Mouse (Mus musculus): ENCODE data around the gene Scn2a. TPM values are rescaled to one million over a fixed set of nuclear protein-coding genes. Genes with fewer than 3 reads are reported as not detected.

Scn2a gene
- polyA plus RNA-seq, 1 experiment from 2014 or later: 3.6 TPM

- ATAC-seq (ENCODE audit: low FRiP score, low TSS enrichment): no peak
- WGBS: 58% methylated on average over 3 of the region's 3 CpGs
These were observed 64.6 kb downstream of the Scn2a start for GRCm38 (mm10) chr2:65685151-65685550.

GRCm38 (mm10) chr2:65690456-65691184 lies 70.0 kb downstream of the Scn2a start:
- Histone ChIP-seq H3K9me3 (ENCODE audit: control insufficient read depth, low read length) (no peaks in the 10 kb centered on the region), H3K36me3 (ENCODE audit: control insufficient read depth, insufficient read depth, low read length) (no peaks in the 10 kb centered on the region), H3K27me3 (ENCODE audit: control insufficient read depth, insufficient read depth, low read length) (no peaks in the 10 kb centered on the region), H3K4me2 (replicated peaks; ENCODE audit: low read depth, low read length) (no peak overlapping the region), H3K27ac (ENCODE audit: low read depth, low read length) (no peak overlapping the region), H3K9ac (ENCODE audit: low read depth, low read length) (no peak overlapping the region), H3K4me1 (ENCODE audit: control insufficient read depth, insufficient read depth, low read length) (no peaks in the 10 kb centered on the region), H3K4me3 (ENCODE audit: low read length) (no peak overlapping the region)
- ATAC-seq (ENCODE audit: low FRiP score, low TSS enrichment): no peak
- 91% methylated on average over 6 of the region's 6 CpGs for WGBS

More at GRCm38 (mm10) chr2:65685151-65685550, 64.6 kb downstream of the Scn2a start:
- Histone ChIP-seq H3K4me3 (ENCODE audit: low read length) (no peak overlapping the region), H3K27ac (ENCODE audit: low read depth, low read length) (no peak overlapping the region), H3K27me3 (ENCODE audit: control insufficient read depth, insufficient read depth, low read length) (no peaks in the 10 kb centered on the region), H3K4me2 (replicated peaks; ENCODE audit: low read depth, low read length) (no peak overlapping the region), H3K9me3 (ENCODE audit: control insufficient read depth, low read length) (no peaks in the 10 kb centered on the region), H3K9ac (ENCODE audit: low read depth, low read length) (no peak overlapping the region), H3K36me3 (ENCODE audit: control insufficient read depth, insufficient read depth, low read length) (no peaks in the 10 kb centered on the region), H3K4me1 (ENCODE audit: control insufficient read depth, insufficient read depth, low read length) (no peaks in the 10 kb centered on the region)

- ATAC-seq (ENCODE audit: low FRiP score, low TSS enrichment): no peak
- Histone ChIP-seq H3K4me1 (ENCODE audit: control insufficient read depth, insufficient read depth, low read length) (no peaks in the 10 kb centered on the region), H3K27me3 (ENCODE audit: control insufficient read depth, insufficient read depth, low read length) (no peaks in the 10 kb centered on the region), H3K9ac (ENCODE audit: low read depth, low read length) (no peak overlapping the region), H3K27ac (ENCODE audit: low read depth, low read length) (no peak overlapping the region), H3K9me3 (ENCODE audit: control insufficient read depth, low read length) (no peaks in the 10 kb centered on the region), H3K4me2 (replicated peaks; ENCODE audit: low read depth, low read length) (no peak overlapping the region), H3K4me3 (ENCODE audit: low read length) (no peak overlapping the region), H3K36me3 (ENCODE audit: control insufficient read depth, insufficient read depth, low read length) (no peaks in the 10 kb centered on the region)
- 83% methylated on average over 3 of the region's 3 CpGs for WGBS
These were observed 73.9 kb downstream of the Scn2a start for GRCm38 (mm10) chr2:65694485-65694884.

GRCm38 (mm10) chr2:65695061-65695460 lies 74.5 kb downstream of the Scn2a start:
- Histone ChIP-seq H3K9me3 (ENCODE audit: control insufficient read depth, low read length) (no peaks in the 10 kb centered on the region), H3K4me1 (ENCODE audit: control insufficient read depth, insufficient read depth, low read length) (no peaks in the 10 kb centered on the region), H3K9ac (ENCODE audit: low read depth, low read length) (no peak overlapping the region), H3K27me3 (ENCODE audit: control insufficient read depth, insufficient read depth, low read length) (no peaks in the 10 kb centered on the region), H3K27ac (ENCODE audit: low read depth, low read length) (no peak overlapping the region), H3K4me3 (ENCODE audit: low read length) (no peak overlapping the region), H3K36me3 (ENCODE audit: control insufficient read depth, insufficient read depth, low read length) (no peaks in the 10 kb centered on the region), H3K4me2 (replicated peaks; ENCODE audit: low read depth, low read length) (no peak overlapping the region)
- 82% methylated on average over 7 of the region's 7 CpGs for WGBS
- no peak for ATAC-seq (ENCODE audit: low FRiP score, low TSS enrichment)

- ATAC-seq (ENCODE audit: low FRiP score, low TSS enrichment): no peak
- Histone ChIP-seq H3K27ac (ENCODE audit: low read depth, low read length) (no peak overlapping the region), H3K4me3 (ENCODE audit: low read length) (no peak overlapping the region), H3K36me3 (ENCODE audit: control insufficient read depth, insufficient read depth, low read length) (no peaks in the 10 kb centered on the region), H3K9me3 (ENCODE audit: control insufficient read depth, low read length) (no peaks in the 10 kb centered on the region), H3K4me2 (replicated peaks; ENCODE audit: low read depth, low read length) (no peak overlapping the region), H3K27me3 (ENCODE audit: control insufficient read depth, insufficient read depth, low read length) (no peaks in the 10 kb centered on the region), H3K9ac (ENCODE audit: low read depth, low read length) (no peak overlapping the region), H3K4me1 (ENCODE audit: control insufficient read depth, insufficient read depth, low read length) (no peaks in the 10 kb centered on the region)
- 95% methylated on average over 1 of the region's 1 CpGs for WGBS
These were observed 79.7 kb downstream of the Scn2a start for GRCm38 (mm10) chr2:65700246-65700645.

- Histone ChIP-seq H3K9ac (ENCODE audit: low read depth, low read length) (no peak overlapping the region), H3K27me3 (ENCODE audit: control insufficient read depth, insufficient read depth, low read length) (no peaks in the 10 kb centered on the region), H3K27ac (ENCODE audit: low read depth, low read length) (no peak overlapping the region), H3K36me3 (ENCODE audit: control insufficient read depth, insufficient read depth, low read length) (no peaks in the 10 kb centered on the region), H3K4me1 (ENCODE audit: control insufficient read depth, insufficient read depth, low read length) (no peaks in the 10 kb centered on the region), H3K4me2 (replicated peaks; ENCODE audit: low read depth, low read length) (no peak overlapping the region), H3K4me3 (ENCODE audit: low read length) (no peak overlapping the region), H3K9me3 (ENCODE audit: control insufficient read depth, low read length) (no peaks in the 10 kb centered on the region)
- 92% methylated on average over 3 of the region's 3 CpGs for WGBS
- ATAC-seq (ENCODE audit: low FRiP score, low TSS enrichment): no peak
These were observed 80.6 kb downstream of the Scn2a start for GRCm38 (mm10) chr2:65701175-65701574.

GRCm38 (mm10) chr2:65722219-65722800 lies 101.7 kb downstream of the Scn2a start:
- 87% methylated on average over 6 of the region's 6 CpGs for WGBS
- H3K36me3 ChIP-seq (ENCODE audit: control insufficient read depth, insufficient read depth, low read length): no peaks in the 10 kb centered on the region
- ATAC-seq (ENCODE audit: low FRiP score, low TSS enrichment): no peak
- H3K9me3 ChIP-seq (ENCODE audit: control insufficient read depth, low read length): no peaks in the 10 kb centered on the region
- no peaks in the 10 kb centered on the region for H3K27me3 ChIP-seq (ENCODE audit: control insufficient read depth, insufficient read depth, low read length)
- no peak overlapping the region for H3K4me2 ChIP-seq (replicated peaks; ENCODE audit: low read depth, low read length)
- no peak overlapping the region for H3K27ac ChIP-seq (ENCODE audit: low read depth, low read length)
- no peaks in the 10 kb centered on the region for H3K4me1 ChIP-seq (ENCODE audit: control insufficient read depth, insufficient read depth, low read length)
- H3K4me3 ChIP-seq (ENCODE audit: low read length): no peak overlapping the region
- H3K9ac ChIP-seq (ENCODE audit: low read depth, low read length): no peak overlapping the region

GRCm38 (mm10) chr2:65745400-65745799 lies 124.8 kb downstream of the Scn2a start:
- WGBS: 78% methylated on average over 5 of the region's 5 CpGs
- H3K4me2 ChIP-seq (replicated peaks; ENCODE audit: low read depth, low read length): no peak overlapping the region
- no peaks in the 10 kb centered on the region for H3K36me3 ChIP-seq (ENCODE audit: control insufficient read depth, insufficient read depth, low read length)
- H3K4me3 ChIP-seq (ENCODE audit: low read length): no peak overlapping the region
- no peaks in the 10 kb centered on the region for H3K27me3 ChIP-seq (ENCODE audit: control insufficient read depth, insufficient read depth, low read length)
- H3K4me1 ChIP-seq (ENCODE audit: control insufficient read depth, insufficient read depth, low read length): no peaks in the 10 kb centered on the region
- H3K9ac ChIP-seq (ENCODE audit: low read depth, low read length): no peak overlapping the region
- no peak overlapping the region for H3K27ac ChIP-seq (ENCODE audit: low read depth, low read length)
- ATAC-seq (ENCODE audit: low FRiP score, low TSS enrichment): no peak
- H3K9me3 ChIP-seq (ENCODE audit: control insufficient read depth, low read length): no peaks in the 10 kb centered on the region

- no peak overlapping the region for H3K9ac ChIP-seq (ENCODE audit: low read depth, low read length)
- H3K36me3 ChIP-seq (ENCODE audit: control insufficient read depth, insufficient read depth, low read length): no peaks in the 10 kb centered on the region
- H3K4me2 ChIP-seq (replicated peaks; ENCODE audit: low read depth, low read length): no peak overlapping the region
- 48% methylated on average over 7 of the region's 7 CpGs for WGBS
- no peak for ATAC-seq (ENCODE audit: low FRiP score, low TSS enrichment)
- no peaks in the 10 kb centered on the region for H3K9me3 ChIP-seq (ENCODE audit: control insufficient read depth, low read length)
- no peaks in the 10 kb centered on the region for H3K4me1 ChIP-seq (ENCODE audit: control insufficient read depth, insufficient read depth, low read length)
- no peak overlapping the region for H3K27ac ChIP-seq (ENCODE audit: low read depth, low read length)
- H3K27me3 ChIP-seq (ENCODE audit: control insufficient read depth, insufficient read depth, low read length): no peaks in the 10 kb centered on the region
- no peak overlapping the region for H3K4me3 ChIP-seq (ENCODE audit: low read length)
These were observed 161.9 kb downstream of the Scn2a start for GRCm38 (mm10) chr2:65782442-65782841.

Measured in kidney, embryonic 14.5 days (tissue).